Mouse (Mus musculus) 3T3-L1 (cell line): ENCODE data around the gene Fosl2.

Experiments
- DNase-seq: peaks from one replicate; pipeline ENCODE4 v3.0.0-alpha.2; 2015; ENCODE audit warnings: low read depth, low spot score

Fosl2 gene

GRCm38 (mm10) chr5:32135336-32136206, at the start of gene Fosl2:
Gene Fosl2 (plus strand): TSS chr5:32135801.
- peak; percentile 100 for DNase-seq

- no peak for DNase-seq
Measured at GRCm38 (mm10) chr5:32085971-32086370, 49.6 kb upstream of the Fosl2 start.

- DNase-seq: no peak
Measured at GRCm38 (mm10) chr5:32086526-32087090, 49.0 kb upstream of the Fosl2 start.

GRCm38 (mm10) chr5:32089481-32089880, 46.1 kb upstream of the Fosl2 start:
- DNase-seq: peak; percentile 86

GRCm38 (mm10) chr5:32092281-32092680, 43.3 kb upstream of the Fosl2 start:
- DNase-seq: no peak

- DNase-seq: no peak
Measured at GRCm38 (mm10) chr5:32098691-32099090, 36.9 kb upstream of the Fosl2 start.

GRCm38 (mm10) chr5:32102484-32102883, 33.1 kb upstream of the Fosl2 start:
- DNase-seq: peak; percentile 61

- DNase-seq: no peak
Measured at GRCm38 (mm10) chr5:32102971-32103431, 32.6 kb upstream of the Fosl2 start.

- DNase-seq: no peak
Measured at GRCm38 (mm10) chr5:32103545-32103944, 32.1 kb upstream of the Fosl2 start.

GRCm38 (mm10) chr5:32104119-32104990, 31.2 kb upstream of the Fosl2 start:
- DNase-seq: no peak

- DNase-seq: no peak
Measured at GRCm38 (mm10) chr5:32106473-32107140, 29.0 kb upstream of the Fosl2 start.

GRCm38 (mm10) chr5:32110651-32111050, 24.9 kb upstream of the Fosl2 start:
- DNase-seq: no peak

GRCm38 (mm10) chr5:32112206-32112916, 23.2 kb upstream of the Fosl2 start:
- no peak for DNase-seq

- DNase-seq: no peak
Measured at GRCm38 (mm10) chr5:32120901-32121376, 14.7 kb upstream of the Fosl2 start.

GRCm38 (mm10) chr5:32121936-32122335, 13.7 kb upstream of the Fosl2 start:
- no peak for DNase-seq

- no peak for DNase-seq
Measured at GRCm38 (mm10) chr5:32122363-32122762, 13.2 kb upstream of the Fosl2 start.

GRCm38 (mm10) chr5:32124957-32125356, 10.6 kb upstream of the Fosl2 start:
- no peak for DNase-seq

- no peak for DNase-seq
Measured at GRCm38 (mm10) chr5:32127226-32127625, 8.4 kb upstream of the Fosl2 start.

GRCm38 (mm10) chr5:32127927-32128326, 7.7 kb upstream of the Fosl2 start:
- no peak for DNase-seq

GRCm38 (mm10) chr5:32132971-32133501, 2.6 kb upstream of the Fosl2 start:
- DNase-seq: peak; percentile 61
